Mouse (Mus musculus): ENCODE data around the gene Tex35. TPM values are rescaled to one million over a fixed set of nuclear protein-coding genes. Genes with fewer than 3 reads are reported as not detected.
A peak's percentile ranks its signal among the peaks of the same experiment; 100 is the strongest.

Tex35 gene
- polyA plus RNA-seq, 1 experiment from 2014 or later: not detected

DNA sequence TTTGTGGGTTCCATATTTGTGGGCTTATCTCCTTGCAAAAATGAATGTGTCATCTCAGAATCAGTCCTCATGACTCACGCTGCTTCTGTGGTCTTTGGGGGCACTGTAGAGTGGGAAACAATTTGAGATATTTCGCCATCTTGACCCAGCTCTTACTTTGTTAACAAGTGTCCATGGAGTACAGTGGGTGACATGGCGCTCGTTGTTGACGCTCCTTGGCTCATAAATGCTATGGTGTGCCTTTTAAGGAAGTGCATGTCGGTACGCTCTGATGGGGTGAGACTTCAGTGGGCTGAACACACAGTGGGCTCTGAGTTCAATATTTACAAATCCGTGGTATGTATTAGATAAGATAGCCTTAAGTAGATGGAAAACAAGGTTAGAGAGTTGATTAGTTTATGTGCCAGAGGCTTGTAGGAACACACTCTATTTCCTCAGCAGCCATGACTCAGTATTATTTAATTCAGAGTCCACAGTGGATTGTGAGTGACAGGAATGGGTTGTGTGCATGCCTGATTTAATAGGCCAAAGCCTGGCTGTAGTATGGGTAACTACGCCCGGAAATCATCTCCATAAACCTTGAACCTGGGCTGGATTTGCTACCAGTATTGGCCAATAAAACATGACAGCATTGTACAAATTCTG is 46.6 kb downstream of the Tex35 start:
- Histone ChIP-seq H3K4me2 (ENCODE audit: low read length) (no peak overlapping the region), H3K4me3 (ENCODE audit: control insufficient read depth in 1 of 2, insufficient read depth in 1 of 2, low read depth in 1 of 2, low read length in 2 of 2) (no peak overlapping the region), H3K9me3 (ENCODE audit: control insufficient read depth, low read length) (no peaks in the 10 kb centered on the region), H3K9ac (ENCODE audit: low read length) (no peak overlapping the region), H3K4me1 (ENCODE audit: control insufficient read depth in 2 of 2, insufficient read depth in 2 of 2, low read length in 2 of 2) (peaks cover 9 to 27% of the 10 kb centered on the region in 2 experiments), H3K27ac (replicated peaks in 1 of 2; ENCODE audit: control insufficient read depth in 1 of 2, insufficient read depth in 1 of 2, low read depth in 2 of 2, low read length in 2 of 2) (peak overlapping the region in 1 of 2 experiments; percentile 64; a peak in 2 of 4 replicates), H3K27me3 (ENCODE audit: control insufficient read depth, insufficient read depth, low read length) (no peaks in the 10 kb centered on the region), H3K36me3 (ENCODE audit: control insufficient read depth, insufficient read depth, low read length) (no peaks in the 10 kb centered on the region)
- ATAC-seq (ENCODE audit: insufficient number of reproducible peaks, insufficient read depth, low FRiP score, low read depth): no peak
- 82% methylated on average over 10 of the region's 10 CpGs for WGBS

- Histone ChIP-seq H3K27ac (replicated peaks in 1 of 2; ENCODE audit: control insufficient read depth in 1 of 2, insufficient read depth in 1 of 2, low read depth in 2 of 2, low read length in 2 of 2) (no peak overlapping the region), H3K9me3 (ENCODE audit: control insufficient read depth, low read length) (no peaks in the 10 kb centered on the region), H3K4me1 (ENCODE audit: control insufficient read depth in 2 of 2, insufficient read depth in 2 of 2, low read length in 2 of 2) (peaks cover 11 to 30% of the 10 kb centered on the region in 2 experiments), H3K27me3 (ENCODE audit: control insufficient read depth, insufficient read depth, low read length) (no peaks in the 10 kb centered on the region), H3K4me2 (ENCODE audit: low read length) (no peak overlapping the region), H3K36me3 (ENCODE audit: control insufficient read depth, insufficient read depth, low read length) (no peaks in the 10 kb centered on the region), H3K4me3 (ENCODE audit: control insufficient read depth in 1 of 2, insufficient read depth in 1 of 2, low read depth in 1 of 2, low read length in 2 of 2) (no peak overlapping the region), H3K9ac (ENCODE audit: low read length) (no peak overlapping the region)
- WGBS: 77% methylated on average over 3 of the region's 3 CpGs
- no peak for ATAC-seq (ENCODE audit: insufficient number of reproducible peaks, insufficient read depth, low FRiP score, low read depth)
Observed at GRCm38 (mm10) chr1:157061170-157061569, 47.3 kb downstream of the Tex35 start.

DNA sequence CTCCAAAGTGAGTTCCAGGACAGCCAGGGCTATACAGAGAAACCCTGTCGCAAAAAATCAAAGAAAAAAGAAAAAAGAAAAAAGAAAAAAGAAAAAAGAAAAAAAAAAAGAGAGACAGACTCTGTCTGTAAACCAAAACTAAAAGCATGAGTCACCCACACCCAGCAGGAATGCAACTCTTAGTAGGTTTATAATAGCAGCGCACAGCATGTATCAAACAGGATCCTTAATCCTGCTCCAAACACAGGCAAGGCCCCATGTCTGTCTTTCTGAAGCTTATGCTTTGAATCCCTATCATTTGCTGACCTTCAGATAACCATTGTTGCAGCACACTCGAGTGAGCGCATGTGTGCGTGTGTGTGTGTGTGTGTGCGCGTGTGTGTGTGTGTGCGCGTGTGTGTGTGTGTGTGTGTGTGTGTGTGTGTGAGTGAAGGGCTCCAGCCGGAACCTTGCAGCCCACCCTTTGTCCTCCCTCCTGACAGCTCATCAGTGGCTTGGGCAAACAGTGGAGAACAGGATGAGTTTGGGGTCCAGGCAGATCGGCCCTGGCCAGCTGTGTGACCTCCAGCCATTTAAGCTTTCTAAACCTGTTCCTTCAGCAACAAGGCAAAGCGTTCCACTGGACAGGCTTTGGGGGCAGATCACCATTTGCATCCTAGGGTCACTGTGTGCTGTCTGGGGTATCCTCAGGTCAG is 47.9 kb downstream of the Tex35 start:
- ATAC-seq (ENCODE audit: insufficient number of reproducible peaks, insufficient read depth, low FRiP score, low read depth): no peak
- H3K27ac ChIP-seq (replicated peaks in 1 of 2; ENCODE audit: control insufficient read depth in 1 of 2, insufficient read depth in 1 of 2, low read depth in 2 of 2, low read length in 2 of 2): no peak overlapping the region
- no peak overlapping the region for H3K4me3 ChIP-seq (ENCODE audit: control insufficient read depth in 1 of 2, insufficient read depth in 1 of 2, low read depth in 1 of 2, low read length in 2 of 2)
- no peaks in the 10 kb centered on the region for H3K27me3 ChIP-seq (ENCODE audit: control insufficient read depth, insufficient read depth, low read length)
- H3K4me2 ChIP-seq (ENCODE audit: low read length): no peak overlapping the region
- WGBS: 81% methylated on average over 11 of the region's 12 CpGs
- no peaks in the 10 kb centered on the region for H3K36me3 ChIP-seq (ENCODE audit: control insufficient read depth, insufficient read depth, low read length)
- no peaks in the 10 kb centered on the region for H3K9me3 ChIP-seq (ENCODE audit: control insufficient read depth, low read length)
- no peak overlapping the region for H3K9ac ChIP-seq (ENCODE audit: low read length)
- H3K4me1 ChIP-seq (ENCODE audit: control insufficient read depth in 2 of 2, insufficient read depth in 2 of 2, low read length in 2 of 2): peaks cover 13 to 32% of the 10 kb centered on the region in 2 experiments

DNA sequence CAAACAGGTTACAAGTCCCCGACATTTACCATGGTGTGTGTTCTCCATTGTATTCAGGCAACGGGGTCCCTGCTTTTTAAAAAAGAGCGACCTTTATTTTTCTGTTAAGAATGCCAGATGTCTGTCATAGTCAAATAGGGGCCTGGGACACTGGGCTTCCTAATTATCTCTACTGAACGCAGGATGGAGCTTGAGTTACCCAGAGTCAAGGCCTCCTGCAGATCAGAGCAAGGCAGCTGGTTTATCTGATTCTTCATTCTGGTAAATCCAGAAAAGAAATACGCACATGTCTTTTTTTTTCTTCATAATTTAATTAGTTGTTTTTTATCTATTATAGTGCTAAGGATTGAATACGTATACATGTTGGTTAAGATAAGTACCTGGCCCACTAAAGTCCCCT is 52.6 kb downstream of the Tex35 start:
- Histone ChIP-seq H3K36me3 (ENCODE audit: control insufficient read depth, insufficient read depth, low read length) (no peaks in the 10 kb centered on the region), H3K9ac (ENCODE audit: low read length) (peak overlapping the region; percentile 53), H3K9me3 (ENCODE audit: control insufficient read depth, low read length) (no peaks in the 10 kb centered on the region), H3K4me2 (ENCODE audit: low read length) (peak overlapping the region; percentile 54), H3K4me3 (ENCODE audit: control insufficient read depth in 1 of 2, insufficient read depth in 1 of 2, low read depth in 1 of 2, low read length in 2 of 2) (no peak overlapping the region), H3K27ac (replicated peaks in 1 of 2; ENCODE audit: control insufficient read depth in 1 of 2, insufficient read depth in 1 of 2, low read depth in 2 of 2, low read length in 2 of 2) (peak overlapping the region; percentile 80 to 90), H3K4me1 (ENCODE audit: control insufficient read depth in 2 of 2, insufficient read depth in 2 of 2, low read length in 2 of 2) (peaks cover 7 to 23% of the 10 kb centered on the region in 2 experiments), H3K27me3 (ENCODE audit: control insufficient read depth, insufficient read depth, low read length) (no peaks in the 10 kb centered on the region)
- WGBS: 52% methylated on average over 6 of the region's 6 CpGs
- no peak for ATAC-seq (ENCODE audit: insufficient number of reproducible peaks, insufficient read depth, low FRiP score, low read depth)

DNA sequence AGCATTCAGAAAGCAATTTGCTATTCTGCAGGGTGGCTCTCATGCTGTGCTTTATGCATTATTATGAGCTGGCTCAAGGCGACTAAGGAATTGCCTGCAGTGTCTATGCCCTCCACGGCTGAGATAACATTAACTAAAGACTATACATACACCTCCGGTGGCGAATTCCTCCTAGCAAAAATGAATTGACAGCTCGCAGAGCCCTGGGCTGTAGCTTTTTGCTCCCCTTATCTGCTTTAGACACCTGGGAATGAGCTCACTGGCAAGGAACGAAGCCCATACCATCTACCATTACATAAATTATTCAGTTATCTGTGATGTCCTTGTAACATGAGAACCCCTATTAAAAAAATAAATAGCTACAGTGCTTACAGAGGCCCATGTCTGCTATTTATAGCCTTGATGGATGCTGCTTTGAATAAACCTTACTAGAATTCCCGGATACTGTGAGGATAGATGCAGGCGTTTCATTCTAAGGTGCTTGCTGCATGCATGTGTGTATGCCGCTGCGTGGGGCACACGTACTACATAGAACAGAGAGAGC is 53.1 kb downstream of the Tex35 start:
- 13% methylated on average over 11 of the region's 11 CpGs for WGBS
- Histone ChIP-seq H3K4me3 (ENCODE audit: control insufficient read depth in 1 of 2, insufficient read depth in 1 of 2, low read depth in 1 of 2, low read length in 2 of 2) (no peak overlapping the region), H3K4me1 (ENCODE audit: control insufficient read depth in 2 of 2, insufficient read depth in 2 of 2, low read length in 2 of 2) (peaks cover 7 to 23% of the 10 kb centered on the region in 2 experiments), H3K4me2 (ENCODE audit: low read length) (peak overlapping the region; percentile 54), H3K9ac (ENCODE audit: low read length) (peak overlapping the region; percentile 53), H3K9me3 (ENCODE audit: control insufficient read depth, low read length) (no peaks in the 10 kb centered on the region), H3K27me3 (ENCODE audit: control insufficient read depth, insufficient read depth, low read length) (no peaks in the 10 kb centered on the region), H3K36me3 (ENCODE audit: control insufficient read depth, insufficient read depth, low read length) (no peaks in the 10 kb centered on the region), H3K27ac (replicated peaks in 1 of 2; ENCODE audit: control insufficient read depth in 1 of 2, insufficient read depth in 1 of 2, low read depth in 2 of 2, low read length in 2 of 2) (peak overlapping the region; percentile 80 to 90)
- peak; percentile 61 for ATAC-seq (ENCODE audit: insufficient number of reproducible peaks, insufficient read depth, low FRiP score, low read depth)

GRCm38 (mm10) chr1:157054659-157055058 is 53.8 kb downstream of the Tex35 start:
- WGBS: 55% methylated on average over 7 of the region's 7 CpGs
- Histone ChIP-seq H3K36me3 (ENCODE audit: control insufficient read depth, insufficient read depth, low read length) (no peaks in the 10 kb centered on the region), H3K27ac (replicated peaks in 1 of 2; ENCODE audit: control insufficient read depth in 1 of 2, insufficient read depth in 1 of 2, low read depth in 2 of 2, low read length in 2 of 2) (peak overlapping the region; percentile 80 to 90), H3K9me3 (ENCODE audit: control insufficient read depth, low read length) (no peaks in the 10 kb centered on the region), H3K4me2 (ENCODE audit: low read length) (peak overlapping the region; percentile 54), H3K4me1 (ENCODE audit: control insufficient read depth in 2 of 2, insufficient read depth in 2 of 2, low read length in 2 of 2) (peaks cover 7 to 23% of the 10 kb centered on the region in 2 experiments), H3K9ac (ENCODE audit: low read length) (no peak overlapping the region), H3K27me3 (ENCODE audit: control insufficient read depth, insufficient read depth, low read length) (no peaks in the 10 kb centered on the region), H3K4me3 (ENCODE audit: control insufficient read depth in 1 of 2, insufficient read depth in 1 of 2, low read depth in 1 of 2, low read length in 2 of 2) (no peak overlapping the region)
- no peak for ATAC-seq (ENCODE audit: insufficient number of reproducible peaks, insufficient read depth, low FRiP score, low read depth)

DNA sequence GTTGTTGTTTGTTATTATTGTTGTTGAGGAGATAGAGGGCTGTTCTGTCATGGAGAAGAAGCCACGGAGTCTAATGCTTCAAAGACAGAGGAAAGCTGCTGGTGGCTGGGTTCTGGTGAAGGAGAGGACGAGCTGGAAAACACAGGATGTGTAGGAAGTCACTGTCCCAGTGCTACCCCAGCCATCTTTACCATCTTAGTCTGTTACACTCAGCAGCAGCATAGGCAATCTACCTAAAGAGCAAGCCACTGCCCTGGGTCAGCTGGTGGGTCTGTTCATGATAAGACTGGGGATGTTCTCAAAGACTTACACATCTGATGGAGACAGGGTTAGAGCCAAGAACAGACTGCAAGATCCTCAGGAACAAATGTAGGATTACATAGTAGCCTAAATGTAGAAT is 58.6 kb downstream of the Tex35 start:
- Histone ChIP-seq H3K4me2 (ENCODE audit: low read length) (no peak overlapping the region), H3K9ac (ENCODE audit: low read length) (no peak overlapping the region), H3K36me3 (ENCODE audit: control insufficient read depth, insufficient read depth, low read length) (no peaks in the 10 kb centered on the region), H3K9me3 (ENCODE audit: control insufficient read depth, low read length) (no peaks in the 10 kb centered on the region), H3K4me1 (ENCODE audit: control insufficient read depth in 2 of 2, insufficient read depth in 2 of 2, low read length in 2 of 2) (peaks cover 11 to 22% of the 10 kb centered on the region in 2 experiments), H3K27ac (replicated peaks in 1 of 2; ENCODE audit: control insufficient read depth in 1 of 2, insufficient read depth in 1 of 2, low read depth in 2 of 2, low read length in 2 of 2) (no peak overlapping the region), H3K4me3 (ENCODE audit: control insufficient read depth in 1 of 2, insufficient read depth in 1 of 2, low read depth in 1 of 2, low read length in 2 of 2) (no peak overlapping the region), H3K27me3 (ENCODE audit: control insufficient read depth, insufficient read depth, low read length) (no peaks in the 10 kb centered on the region)
- 62% methylated on average over 2 of the region's 2 CpGs for WGBS
- no peak for ATAC-seq (ENCODE audit: insufficient number of reproducible peaks, insufficient read depth, low FRiP score, low read depth)
